Mouse (Mus musculus) adrenal gland, adult (tissue): ENCODE data around the gene Bex1.
A peak's percentile ranks its signal among the peaks of the same experiment; 100 is the strongest.
"Not testable (repeated sequence)": the region's sequence is repeated elsewhere in the genome, so short reads cannot be mapped to it uniquely, and the experiment has no call there.

Experiments
- DNase-seq, 2 experiments: peaks; one replicate each; pipeline ENCODE4 v3.0.0; 2022 to 2023; ENCODE audit warnings: low spot score in 1 of 2; ENCODE audit not compliant: inconsistent age in 2 of 2

Gene Bex1

DNA sequence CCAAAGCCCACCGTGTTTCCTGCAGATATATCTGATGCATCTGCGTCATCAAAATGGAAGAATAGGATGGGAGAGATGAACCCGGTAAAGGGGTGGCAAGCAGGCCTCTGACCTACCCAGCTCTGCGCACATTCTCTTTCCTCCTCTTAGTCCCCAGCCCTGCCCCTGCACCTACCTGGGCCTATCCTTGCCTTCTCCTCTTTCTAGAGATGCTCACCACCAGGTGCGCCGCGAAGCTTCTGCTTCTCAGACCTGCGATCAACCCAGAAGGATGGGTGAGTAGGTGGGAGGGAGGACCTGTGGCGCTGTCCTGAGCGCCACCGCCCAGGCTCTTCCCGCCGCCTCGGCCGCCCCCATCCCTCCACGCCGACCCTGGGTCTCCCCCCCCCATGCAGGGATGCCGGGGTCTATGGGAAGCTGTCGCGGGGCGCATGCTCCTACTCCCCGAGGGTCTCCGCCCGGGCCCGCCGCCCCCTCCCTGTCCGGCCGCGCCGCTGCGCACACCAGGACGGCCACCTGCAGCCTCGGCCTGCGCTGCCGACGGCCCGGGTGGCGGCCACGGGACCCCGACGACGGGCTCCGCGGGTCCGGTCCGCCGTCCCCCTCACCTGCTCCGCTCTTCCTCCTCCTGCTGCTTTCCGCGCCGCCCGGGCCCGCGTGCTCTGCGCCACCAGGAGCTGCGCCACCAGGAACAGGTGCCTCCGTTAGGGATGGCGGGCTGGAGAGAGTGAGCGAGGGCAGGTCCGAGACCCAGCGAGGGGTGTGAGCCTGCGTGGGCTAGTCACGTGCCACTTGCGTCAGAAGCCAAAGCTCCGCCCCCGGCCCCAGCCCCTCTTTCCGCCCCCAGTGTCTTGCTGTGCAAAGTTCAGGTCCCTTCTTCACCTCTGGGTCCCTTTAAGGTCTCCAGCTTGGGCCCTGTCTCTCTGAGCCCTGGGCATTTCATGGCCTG lies at the start of gene Bex1, which contains the start of gene Tceal7:
Gene Bex1 (minus strand): TSS at position 785 of the 949 bp plus-strand sequence.
Gene Tceal7 (plus strand): TSS at position 51 of the 949 bp plus-strand sequence.
- not testable (repeated sequence) for DNase-seq

GRCm38 (mm10) chrX:136252023-136252729 lies 36.9 kb upstream of the Bex1 start:
- DNase-seq: peak in 1 of 2 experiments; percentile 29

DNA sequence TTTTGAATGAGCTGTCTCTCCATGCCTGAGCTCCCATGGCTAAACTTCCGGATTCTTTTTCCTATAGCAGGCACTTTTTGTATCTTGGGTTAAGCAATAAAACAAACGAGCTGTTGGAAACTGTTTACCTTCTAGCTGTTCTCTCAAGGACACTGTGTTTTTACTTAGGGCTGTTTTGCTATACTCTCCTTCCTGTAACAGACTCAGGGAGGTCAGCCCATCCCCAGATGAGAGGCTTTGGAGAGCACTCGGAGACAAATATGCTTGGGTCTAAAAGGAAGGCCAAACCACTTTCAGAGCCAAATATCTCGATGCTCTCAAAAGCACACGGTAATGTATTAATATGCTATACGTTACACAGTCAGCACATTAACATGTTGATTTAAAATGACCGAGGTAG lies 34.4 kb upstream of the Bex1 start:
- DNase-seq: no peak

DNA sequence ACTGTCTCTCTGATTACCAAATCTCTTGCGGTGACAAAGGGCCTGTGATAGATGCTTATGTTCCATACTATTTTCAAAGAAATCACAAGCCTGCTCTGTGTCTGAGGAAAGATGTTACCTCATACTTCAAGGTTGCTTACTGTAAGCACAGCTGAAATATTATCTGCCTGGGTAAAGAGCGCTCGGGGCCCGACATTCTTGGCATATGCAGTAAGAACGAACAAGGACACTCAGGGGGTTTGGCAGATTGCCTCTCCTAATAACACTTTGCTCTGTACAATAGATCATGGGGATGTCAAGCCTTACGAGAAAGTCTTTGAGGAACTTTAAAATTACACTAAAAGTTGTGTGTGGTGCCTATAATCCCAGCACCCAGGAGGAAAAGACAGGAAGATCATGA lies 33.5 kb upstream of the Bex1 start:
- DNase-seq: peak; percentile 78 to 85

GRCm38 (mm10) chrX:136245521-136246071 lies 30.3 kb upstream of the Bex1 start:
- peak; percentile 32 to 72 for DNase-seq

DNA sequence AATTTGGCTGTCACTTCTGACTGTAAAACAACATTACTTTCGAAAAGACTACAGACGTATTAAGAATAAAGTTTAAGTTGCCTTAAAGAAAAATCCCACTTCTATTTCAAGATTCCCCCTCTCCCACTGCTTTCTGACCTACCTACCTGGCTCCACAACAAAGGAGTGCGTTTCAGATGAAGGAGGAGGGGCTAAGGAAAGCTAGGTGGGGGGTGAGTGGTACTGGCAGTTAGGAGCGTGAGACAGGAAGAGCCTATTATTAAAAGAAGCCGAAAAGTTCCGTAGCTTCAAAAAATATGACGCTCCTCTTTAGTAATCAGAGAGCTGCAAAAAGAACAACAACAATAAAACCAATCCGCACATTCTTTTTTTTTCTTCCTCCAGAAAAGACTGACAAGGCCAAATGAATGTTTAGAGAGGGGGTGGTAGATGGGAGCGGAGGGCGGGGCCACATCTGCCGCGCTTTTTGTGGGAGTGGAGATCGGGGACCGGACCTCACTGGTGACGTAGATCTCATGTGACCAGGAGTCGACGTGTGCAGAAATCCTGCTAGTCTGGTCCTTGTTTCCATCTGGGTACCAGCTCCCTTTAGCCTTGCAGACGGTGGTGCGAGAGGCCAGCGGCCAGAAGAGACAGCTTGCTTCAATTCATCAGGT lies 29.4 kb upstream of the Bex1 start, which contains the start of gene Tceal9:
Gene Tceal9 (plus strand): TSS at position 506 of the 656 bp plus-strand sequence.
- peak; percentile 84 to 92 for DNase-seq

GRCm38 (mm10) chrX:136243181-136243580 lies 27.9 kb upstream of the Bex1 start:
- DNase-seq: peak in 1 of 2 experiments; percentile 57

DNA sequence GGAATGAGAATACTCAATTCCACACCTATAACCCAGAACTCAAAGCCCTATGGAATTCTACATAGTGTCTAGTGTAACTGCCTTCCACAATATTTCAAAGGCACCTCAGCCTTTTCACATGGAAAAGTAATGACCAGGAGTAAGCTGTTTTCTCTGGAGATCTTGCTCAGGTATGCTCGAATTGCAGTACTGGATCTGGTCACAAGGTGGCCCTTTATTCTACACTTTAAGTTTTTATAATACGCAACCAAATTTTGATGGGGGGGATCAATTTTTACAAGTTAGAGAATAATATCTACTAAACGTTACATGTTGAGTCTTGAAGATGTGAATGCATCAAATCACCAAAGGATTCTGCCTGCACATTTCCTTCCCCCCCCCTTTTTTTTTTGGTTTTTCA lies 22.8 kb upstream of the Bex1 start:
- DNase-seq: peak in 1 of 2 experiments; percentile 75

- no peak for DNase-seq
Measured at GRCm38 (mm10) chrX:136227768-136228167, 12.5 kb upstream of the Bex1 start.

- DNase-seq: no peak
Measured at GRCm38 (mm10) chrX:136223714-136224113, 8.4 kb upstream of the Bex1 start.

DNA sequence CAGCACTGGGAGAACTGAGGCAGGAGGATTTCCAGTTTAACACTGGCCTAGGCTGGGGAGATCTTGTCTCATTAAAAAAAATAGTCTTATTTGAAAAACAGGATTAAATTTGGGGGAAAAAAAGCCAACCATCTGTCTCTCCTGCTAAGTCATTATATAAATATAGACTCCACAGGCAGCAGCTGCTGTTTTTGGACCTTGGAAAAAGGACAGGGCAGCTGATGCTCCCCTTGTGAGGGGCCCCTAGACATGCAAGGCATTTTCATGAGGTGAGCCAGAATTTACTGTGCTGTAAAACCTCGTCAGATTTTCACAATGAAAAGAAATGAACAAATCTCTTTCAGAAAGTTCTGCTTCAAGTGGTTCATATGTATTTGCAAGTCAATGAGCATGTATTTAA lies 990 bp upstream of the Bex1 start:
- no peak for DNase-seq

DNA sequence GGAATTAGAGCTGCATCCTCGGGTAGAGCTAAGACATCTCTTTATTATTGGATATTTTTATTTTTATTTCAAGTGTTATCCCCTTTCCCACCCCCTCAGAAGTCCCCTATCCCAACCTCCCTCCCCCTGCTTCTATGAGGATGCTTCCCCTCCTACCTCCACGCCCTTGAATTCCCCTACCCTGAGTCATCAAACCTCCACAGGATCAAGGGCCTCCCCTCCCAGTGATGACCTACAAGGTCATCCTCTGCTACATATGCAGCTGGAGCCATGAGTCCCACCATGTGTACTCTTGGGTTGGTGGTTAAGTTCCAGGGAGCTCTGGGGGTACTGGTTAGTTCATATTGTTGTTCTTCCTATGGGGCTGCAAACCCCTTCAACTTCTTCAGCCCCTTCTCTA lies 1.9 kb downstream of the Bex1 start:
- DNase-seq: no peak

- DNase-seq: no peak
Measured at GRCm38 (mm10) chrX:136204406-136204805, 10.9 kb downstream of the Bex1 start.

DNA sequence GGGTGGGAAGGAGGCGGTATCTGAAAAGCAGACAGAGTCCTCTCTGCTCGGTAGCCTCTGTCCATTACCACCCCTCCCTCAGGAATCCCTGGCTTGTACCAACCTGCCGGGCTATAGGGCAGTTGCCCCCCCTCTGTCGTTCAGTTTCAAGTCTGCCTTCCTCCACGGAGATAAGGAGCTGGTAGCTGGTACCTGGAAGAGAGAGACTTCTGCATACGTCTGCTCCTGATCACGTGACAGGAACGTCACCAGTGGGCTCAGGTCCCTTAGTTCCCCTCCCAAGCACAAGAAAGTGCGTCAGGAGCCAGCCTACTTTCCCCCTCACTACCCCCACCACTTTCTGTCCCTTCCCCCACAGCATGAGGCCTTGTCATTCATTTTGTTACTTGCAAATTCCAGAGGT lies 11.6 kb downstream of the Bex1 start, which contains the start of gene Tceal5:
Gene Tceal5 (minus strand): TSS at position 213 of the 403 bp plus-strand sequence.
- DNase-seq: peak in 1 of 2 experiments; percentile 26

DNA sequence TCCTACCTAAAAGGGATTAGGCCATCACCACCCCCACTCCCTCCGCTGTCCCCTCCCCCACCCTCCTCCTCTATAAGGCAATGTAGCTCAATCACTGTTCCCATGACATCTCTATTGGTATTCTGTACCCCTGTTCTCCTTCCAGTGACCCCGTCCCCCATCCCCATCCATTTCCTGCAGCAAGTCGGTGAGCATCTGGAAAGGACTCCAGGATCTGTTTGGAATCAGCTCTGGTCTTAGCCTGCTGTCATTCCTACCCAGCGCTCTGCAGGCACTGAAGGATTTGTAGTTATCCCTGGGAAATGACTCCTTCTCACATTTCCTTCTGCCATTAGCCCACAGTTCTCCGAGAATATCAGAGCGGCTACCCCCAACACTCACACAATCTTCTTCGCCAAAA lies 12.1 kb downstream of the Bex1 start:
- DNase-seq: peak in 1 of 2 experiments; percentile 18

GRCm38 (mm10) chrX:136196873-136197272 lies 18.4 kb downstream of the Bex1 start:
- peak; percentile 8 to 74 for DNase-seq

GRCm38 (mm10) chrX:136195193-136195944 lies 19.9 kb downstream of the Bex1 start:
- DNase-seq: no peak

DNA sequence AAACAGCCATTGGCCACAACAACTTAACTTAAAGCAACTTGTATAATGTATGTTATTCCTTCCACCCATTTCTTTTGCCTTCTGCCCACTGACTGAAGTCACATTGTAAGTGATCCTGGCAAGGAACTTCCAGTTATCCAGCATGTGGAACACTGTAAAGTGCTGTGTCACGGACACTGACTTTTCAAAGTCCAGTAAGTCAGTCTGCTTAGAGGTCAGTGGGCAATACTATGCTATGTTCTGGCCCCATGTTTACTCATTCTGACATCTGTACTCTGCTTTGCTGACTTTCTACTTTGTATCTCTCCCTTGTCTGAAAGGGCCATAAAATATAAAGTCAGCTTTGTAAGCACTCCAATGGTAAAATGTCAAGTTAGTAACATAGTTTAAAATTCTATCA lies 32.2 kb downstream of the Bex1 start:
- DNase-seq: no peak

- no peak for DNase-seq
Measured at GRCm38 (mm10) chrX:136180897-136181553, 34.3 kb downstream of the Bex1 start.
